Mouse (Mus musculus) midbrain, embryonic 14.5 days (tissue): Measurements from ENCODE around the gene Ctsf. TPM values are rescaled to one million over a fixed set of nuclear protein-coding genes. Genes with fewer than 3 reads are reported as not detected.
"Not testable (repeated sequence)": the region's sequence is repeated elsewhere in the genome, so short reads cannot be mapped to it uniquely, and the experiment has no call there.

Experiments used
- ATAC-seq: fragments of 200-750 bp; cut with Nextera tagmentation; 2 replicates; pipeline ENCODE4 v1.8.0; 2017; ENCODE audit warnings: moderate number of reproducible peaks, moderate library complexity; ENCODE audit not compliant: low FRiP score, low TSS enrichment
- DNase-seq: peaks from one replicate; pipeline ENCODE4 v3.0.0-alpha.2; 2015
- H3K27ac ChIP-seq: fragments of 300-500 bp; sonication (generic); replicated peaks from 2 replicates; pipeline ENCODE4 v1.5.1; 2014; ENCODE audit warnings: mild to moderate bottlenecking, low read depth, low read length, moderate library complexity
- H3K27me3 ChIP-seq: fragments of 300-500 bp; sonication (generic); 2 replicates; pipeline ENCODE4 v1.6.1; 2014; ENCODE audit warnings: low read length, control low read depth, mixed read lengths; ENCODE audit not compliant: control insufficient read depth, insufficient read depth
- H3K36me3 ChIP-seq: fragments of 300-500 bp; sonication (generic); 2 replicates; pipeline ENCODE4 v1.6.1; 2014; ENCODE audit warnings: low read length, control low read depth; ENCODE audit not compliant: control insufficient read depth, insufficient read depth
- H3K4me1 ChIP-seq: fragments of 300-500 bp; sonication (generic); 2 replicates; pipeline ENCODE4 v1.6.1; 2014; ENCODE audit warnings: mild to moderate bottlenecking, antibody characterized with exemption, low read length, control low read depth; ENCODE audit not compliant: control insufficient read depth, insufficient read depth
- H3K4me2 ChIP-seq: fragments of 300-500 bp; sonication (generic); 2 replicates; pipeline ENCODE4 v1.6.1; 2014; ENCODE audit warnings: mild to moderate bottlenecking, low read length, moderate library complexity
- H3K4me3 ChIP-seq: fragments of 300-500 bp; sonication (generic); replicated peaks from 2 replicates; pipeline ENCODE4 v1.5.1; 2014; ENCODE audit warnings: low read depth, low read length
- H3K9ac ChIP-seq: fragments of 300-500 bp; sonication (generic); replicated peaks from 2 replicates; pipeline ENCODE4 v1.6.1; 2014; ENCODE audit warnings: mild to moderate bottlenecking, low read length, moderate library complexity
- H3K9me3 ChIP-seq: fragments of 300-500 bp; sonication (generic); 2 replicates; pipeline ENCODE4 v1.6.1; 2016; ENCODE audit warnings: low read length, control low read depth, mixed read lengths; ENCODE audit not compliant: control insufficient read depth
- WGBS: fragments of 180-500 bp; shearing (Covaris S2); extraction: QIAGEN DNeasy Blood & Tissue Kit; methylation state at CpG from one replicate; pipeline ENCODE4 v1.1.7; 2014; 5-methylcytosine and 5-hydroxymethylcytosine counted together
- polyA plus RNA-seq: library from polyadenylated mRNA; unstranded; fragments of >200 nt; fragmentation: Nextera tagmentation; extraction: Ambion mirVana; gene quantifications from 2 replicates; pipeline ENCODE4 v1.2.1, GENCODE M21; 2014

The Ctsf gene
- polyA plus RNA-seq, 1 experiment from 2014 or later = 57.3 TPM

DNA sequence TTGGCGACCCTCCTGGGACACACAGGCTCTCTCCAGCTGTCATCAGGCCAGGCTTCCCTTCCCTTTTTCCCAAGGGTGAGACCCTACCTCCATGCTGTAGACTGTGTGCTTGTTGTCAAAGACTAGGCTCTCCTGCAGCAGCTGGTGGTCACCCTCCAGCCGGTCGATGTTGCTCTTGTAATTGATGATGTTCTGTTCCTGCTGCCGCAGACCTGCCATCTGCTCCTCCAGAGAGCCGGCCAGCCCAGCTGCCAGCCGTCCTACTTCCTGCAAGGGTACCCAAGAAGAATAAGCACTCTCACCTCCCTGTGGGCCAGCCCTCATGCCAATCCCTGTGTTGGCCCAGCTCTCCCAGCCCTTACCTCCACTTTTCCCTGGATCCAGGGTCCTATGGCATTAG, 8.1 kb downstream of the Ctsf start:
- no peaks in the 10 kb centered on the region for H3K27me3 ChIP-seq
- H3K27ac ChIP-seq = no peak overlapping the region
- H3K4me1 ChIP-seq = no peaks in the 10 kb centered on the region
- no peak overlapping the region for H3K4me3 ChIP-seq
- ATAC-seq = no peak
- H3K9ac ChIP-seq = no peak overlapping the region
- no peaks in the 10 kb centered on the region for H3K9me3 ChIP-seq
- H3K36me3 ChIP-seq = peaks cover 28% of the 10 kb centered on the region
- no peak for DNase-seq
- no peak overlapping the region for H3K4me2 ChIP-seq
- 78% methylated on average over 6 of the region's 6 CpGs for WGBS

DNA sequence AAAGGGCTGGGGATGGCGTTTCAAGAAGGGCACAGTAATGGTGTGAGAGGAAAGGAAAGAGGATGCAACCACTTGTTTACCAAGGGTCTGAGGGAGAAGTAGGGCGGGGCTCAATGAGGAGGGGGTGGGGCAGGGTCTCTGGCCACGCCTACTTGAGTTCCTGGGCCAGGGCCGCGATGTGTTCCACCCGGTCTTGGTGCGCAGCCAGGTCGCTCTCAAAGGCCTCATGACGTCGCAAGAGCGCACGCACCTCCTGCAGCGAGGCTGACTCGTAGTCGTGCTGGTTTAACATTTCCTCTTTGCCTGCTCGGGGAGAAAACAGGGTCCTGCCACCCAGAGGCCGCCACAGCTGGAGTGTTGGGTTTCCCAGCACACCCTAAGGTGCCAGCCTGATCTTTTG, 10.2 kb downstream of the Ctsf start:
- H3K9ac ChIP-seq = no peak overlapping the region
- ATAC-seq (no peak), DNase-seq (peak; percentile 27)
- H3K27me3 ChIP-seq = no peaks in the 10 kb centered on the region
- H3K4me3 ChIP-seq = no peak overlapping the region
- peaks cover 14% of the 10 kb centered on the region for H3K36me3 ChIP-seq
- 0 out of 2 replicates have a peak overlapping the region, but pooled peaks have one; percentile 15 for H3K4me2 ChIP-seq
- 9% methylated on average over 17 of the region's 17 CpGs for WGBS
- no peaks in the 10 kb centered on the region for H3K9me3 ChIP-seq
- H3K4me1 ChIP-seq = no peaks in the 10 kb centered on the region
- no peak overlapping the region for H3K27ac ChIP-seq

DNA sequence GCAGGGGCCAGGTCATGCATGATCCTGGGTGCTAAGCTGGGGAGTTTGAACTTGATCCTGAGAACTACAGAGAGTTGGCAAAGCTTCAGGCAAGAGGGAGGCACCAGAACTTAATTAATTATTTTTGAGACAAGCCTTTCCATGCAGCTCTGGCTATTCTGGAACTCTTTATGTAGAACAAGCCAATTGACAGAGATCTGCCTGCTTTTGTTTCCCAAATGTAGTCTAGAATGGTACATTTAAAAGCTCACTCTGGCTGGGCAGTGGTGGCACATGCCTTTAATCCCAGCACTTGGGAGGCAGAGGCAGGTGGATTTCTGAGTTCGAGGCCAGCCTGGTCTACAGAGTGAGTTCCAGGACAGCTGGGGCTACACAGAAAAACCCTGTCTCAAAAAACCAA, 19.7 kb downstream of the Ctsf start:
- not testable (repeated sequence) for H3K9ac ChIP-seq, H3K4me2 ChIP-seq, DNase-seq, ATAC-seq, H3K36me3 ChIP-seq, H3K27me3 ChIP-seq, H3K4me3 ChIP-seq, H3K27ac ChIP-seq, H3K9me3 ChIP-seq
- H3K4me1 ChIP-seq = peaks cover 10% of the 10 kb centered on the region
- WGBS = 80% methylated on average over 1 of the region's 1 CpGs

DNA sequence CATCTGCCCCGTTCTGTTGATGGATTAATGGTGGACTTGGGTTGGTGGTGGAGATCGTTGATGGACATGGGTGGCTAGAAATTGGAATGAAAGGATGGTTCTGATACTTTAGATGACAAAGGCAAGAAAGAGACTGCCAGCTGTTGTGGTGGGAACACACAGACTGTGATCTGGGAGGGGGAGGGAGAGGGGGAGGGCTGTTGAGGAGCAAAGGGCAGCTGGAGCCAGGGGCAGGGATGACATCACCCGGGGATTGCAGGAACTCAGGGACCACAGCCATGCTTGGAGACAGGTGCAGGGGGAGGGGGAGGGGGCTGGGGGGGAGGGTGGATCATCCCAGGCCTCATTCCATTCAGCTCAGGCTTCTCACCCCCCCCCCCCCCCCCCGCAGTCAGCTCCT, 21.3 kb downstream of the Ctsf start:
- Histone ChIP-seq H3K4me3 (no peak overlapping the region), H3K4me2 (no peak overlapping the region), H3K27ac (no peak overlapping the region), H3K4me1 (peaks cover 10% of the 10 kb centered on the region), H3K9me3 (no peaks in the 10 kb centered on the region), H3K27me3 (no peaks in the 10 kb centered on the region), H3K36me3 (no peaks in the 10 kb centered on the region), H3K9ac (no peak overlapping the region)
- ATAC-seq = no peak
- no peak for DNase-seq
- 75% methylated on average over 4 of the region's 4 CpGs for WGBS

DNA sequence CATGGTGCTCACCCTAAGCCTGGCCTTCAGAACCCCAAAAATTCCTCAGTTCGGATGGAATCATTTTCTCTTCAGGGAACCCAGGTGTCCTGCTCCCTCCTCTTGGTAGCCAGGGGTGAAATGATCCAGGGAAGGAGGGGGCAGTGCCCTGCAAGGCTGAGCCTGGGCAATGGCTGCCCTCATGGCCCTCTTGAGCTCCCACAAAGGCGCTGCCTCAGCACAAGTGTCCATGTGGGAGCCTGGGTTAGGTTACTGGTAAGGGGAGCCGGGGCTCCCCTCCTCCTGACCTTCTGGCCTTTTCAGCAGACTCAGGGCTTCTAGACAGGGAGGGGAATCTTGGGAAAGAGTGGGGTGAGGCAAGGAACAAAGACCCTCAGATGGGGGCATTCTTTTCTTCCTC, 21.8 kb downstream of the Ctsf start:
- H3K27ac ChIP-seq = no peak overlapping the region
- no peak overlapping the region for H3K9ac ChIP-seq
- no peak overlapping the region for H3K4me2 ChIP-seq
- H3K4me3 ChIP-seq = no peak overlapping the region
- H3K36me3 ChIP-seq = no peaks in the 10 kb centered on the region
- DNase-seq = no peak
- H3K9me3 ChIP-seq = no peaks in the 10 kb centered on the region
- ATAC-seq = no peak
- 73% methylated on average over 3 of the region's 3 CpGs for WGBS
- peaks cover 10% of the 10 kb centered on the region for H3K4me1 ChIP-seq
- H3K27me3 ChIP-seq = no peaks in the 10 kb centered on the region

DNA sequence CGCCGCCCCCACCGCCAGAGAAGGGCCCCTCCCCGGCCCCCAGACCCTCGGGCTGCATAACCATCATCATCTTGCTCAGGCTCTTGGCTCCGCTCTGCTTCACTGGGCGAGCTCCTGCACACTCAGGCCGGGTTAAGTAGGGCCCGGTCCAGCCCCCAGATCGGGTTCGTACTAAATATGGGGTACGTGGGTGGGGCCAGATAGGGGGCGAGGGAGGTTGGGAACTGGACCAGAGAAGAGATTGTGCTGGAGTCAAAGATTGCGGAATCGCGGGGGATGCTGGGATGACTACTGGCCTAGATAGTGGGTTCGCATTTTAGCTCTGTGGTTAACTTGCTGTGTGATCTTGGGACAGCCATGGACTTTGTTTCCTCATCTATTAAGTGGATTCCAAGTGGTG, 22.9 kb downstream of the Ctsf start, which contains the start of gene Actn3:
Actn3 (minus strand) TSS at position 125 of the 400 bp plus-strand sequence.
- Histone ChIP-seq H3K27ac (peak within 1 kb of the TSS; percentile 78), H3K4me1 (peaks cover 10% of the 10 kb centered on the region), H3K9me3 (no peaks in the 10 kb centered on the region), H3K36me3 (no peaks in the 10 kb centered on the region; the same call in 1 of the 2 replicates), H3K4me2 (peak within 1 kb of the TSS; percentile 87), H3K4me3 (peak within 1 kb of the TSS; percentile 85), H3K9ac (peak within 1 kb of the TSS; percentile 78), H3K27me3 (no peaks in the 10 kb centered on the region)
- DNase-seq (no peak), ATAC-seq (no peak)
- 5% methylated on average over 17 of the region's 17 CpGs for WGBS

DNA sequence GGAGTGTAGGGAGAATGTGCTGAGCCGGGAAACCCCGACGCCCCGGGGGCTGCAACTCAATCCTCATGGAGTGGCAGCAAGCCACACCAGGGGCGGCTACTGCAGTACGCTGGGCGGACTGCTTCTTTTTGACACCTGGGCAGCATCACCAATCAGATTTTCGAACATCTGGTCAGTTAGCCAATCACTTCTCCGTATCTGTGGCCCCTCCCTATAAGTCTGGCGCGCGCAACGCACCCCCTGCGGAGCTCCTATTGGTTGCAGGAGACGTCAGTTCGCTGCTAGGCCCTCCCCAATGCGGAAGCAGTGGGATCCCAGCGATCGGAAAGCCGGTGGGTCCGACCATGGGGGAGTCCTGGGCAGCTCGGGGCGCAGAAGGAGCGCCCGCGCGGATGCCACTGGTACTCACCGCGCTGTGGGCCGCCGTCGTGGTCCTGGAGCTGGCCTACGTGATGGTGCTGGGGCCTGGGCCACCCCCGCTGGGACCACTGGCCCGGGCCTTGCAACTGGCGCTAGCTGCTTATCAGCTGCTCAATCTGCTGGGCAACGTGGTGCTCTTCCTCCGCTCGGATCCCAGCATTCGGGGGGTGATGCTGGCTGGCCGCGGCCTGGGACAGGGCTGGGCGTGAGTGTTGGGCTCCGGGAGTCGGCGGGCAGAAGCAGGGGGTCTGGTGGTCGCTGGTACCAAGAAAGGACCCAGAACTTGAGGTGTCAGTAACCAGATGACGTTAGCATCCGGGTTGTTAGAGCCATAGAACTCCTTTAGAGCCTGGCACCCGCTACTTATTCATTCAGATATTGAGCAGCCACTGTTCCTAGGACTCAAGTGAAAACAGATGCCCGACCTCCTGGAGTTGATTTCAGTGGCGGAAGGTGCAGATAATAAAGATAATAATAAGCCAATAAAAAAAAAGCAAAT, 23.7 kb downstream of the Ctsf start, which contains the start of gene Zdhhc24:
Zdhhc24 (plus strand) TSS at position 264 of the 919 bp plus-strand sequence.
- peak within 1 kb of the TSS; percentile 87 for H3K4me2 ChIP-seq
- no peaks in the 10 kb centered on the region for H3K27me3 ChIP-seq
- peak within 1 kb of the TSS; percentile 78 for H3K9ac ChIP-seq
- peaks cover 8% of the 10 kb centered on the region; the same call in 1 of the 2 replicates for H3K36me3 ChIP-seq
- WGBS = 2% methylated on average over 52 of the region's 52 CpGs
- no peaks in the 10 kb centered on the region for H3K9me3 ChIP-seq
- peak; percentile 97 for DNase-seq
- H3K4me3 ChIP-seq = peak within 1 kb of the TSS; percentile 85
- peak; percentile 99 for ATAC-seq
- H3K4me1 ChIP-seq = peaks cover 10% of the 10 kb centered on the region
- peak within 1 kb of the TSS; percentile 78 for H3K27ac ChIP-seq

DNA sequence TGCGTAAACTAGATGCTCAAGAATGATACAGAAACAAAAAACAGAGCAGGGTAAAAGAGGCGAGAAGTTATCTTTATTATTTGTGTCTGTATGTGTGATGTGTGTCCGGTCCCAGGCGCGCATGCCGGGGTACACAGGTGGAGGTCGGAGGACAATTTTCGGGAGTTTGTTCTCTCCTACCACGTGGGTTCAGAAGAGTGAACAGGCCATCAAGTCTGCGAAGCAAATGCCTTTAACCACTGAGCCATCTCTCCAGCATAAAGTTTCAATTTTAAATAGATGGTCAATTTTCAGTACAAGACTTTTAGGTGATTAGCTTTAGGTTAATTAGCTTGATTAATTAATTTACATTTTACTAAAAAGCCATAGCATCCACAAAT, 24.4 kb downstream of the Ctsf start:
- Histone ChIP-seq H3K9ac (peak overlapping the region; percentile 78), H3K4me3 (peak overlapping the region; percentile 85), H3K27ac (no peak overlapping the region), H3K4me2 (peak overlapping the region; percentile 87), H3K36me3 (peaks cover 11% of the 10 kb centered on the region; the same call in 1 of the 2 replicates), H3K9me3 (no peaks in the 10 kb centered on the region), H3K4me1 (peaks cover 10% of the 10 kb centered on the region), H3K27me3 (no peaks in the 10 kb centered on the region)
- no peak for ATAC-seq
- WGBS = 67% methylated on average over 10 of the region's 10 CpGs
- no peak for DNase-seq

DNA sequence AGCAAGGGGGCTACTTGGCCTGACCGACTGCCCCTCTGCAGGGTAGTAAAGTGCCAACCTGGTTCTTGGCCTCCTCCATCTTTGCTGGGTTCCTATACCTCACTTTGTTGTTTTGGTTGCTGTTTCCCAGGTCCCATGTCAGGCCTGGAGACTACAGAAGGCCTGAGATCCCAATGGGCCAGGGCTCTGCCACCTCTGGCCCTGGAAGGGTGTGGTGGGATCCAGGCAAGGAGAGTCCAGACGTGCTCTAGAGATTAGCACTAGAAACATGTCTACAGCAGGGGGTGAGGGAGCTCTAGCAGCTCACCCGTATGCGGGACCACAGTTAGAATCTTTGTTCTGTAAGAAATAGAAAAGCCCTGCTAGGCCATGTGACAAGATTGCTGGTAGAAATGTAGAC, 29.0 kb downstream of the Ctsf start:
- no peak for DNase-seq

More for the DNA sequence above, 29.0 kb downstream of the Ctsf start:
- H3K4me3 ChIP-seq = no peak overlapping the region
- ATAC-seq = no peak
- no peak overlapping the region for H3K9ac ChIP-seq
- H3K4me1 ChIP-seq = peaks cover 4% of the 10 kb centered on the region; the same call in 1 of the 2 replicates
- H3K4me2 ChIP-seq = no peak overlapping the region
- H3K27ac ChIP-seq = no peak overlapping the region
- no peaks in the 10 kb centered on the region for H3K27me3 ChIP-seq
- 88% methylated on average over 4 of the region's 4 CpGs for WGBS
- H3K36me3 ChIP-seq = peaks cover 11% of the 10 kb centered on the region; the same call in 1 of the 2 replicates
- no peaks in the 10 kb centered on the region for H3K9me3 ChIP-seq
